Mouse (Mus musculus) hematopoietic stem cell, adult 5-6 weeks (primary cell): ENCODE results near the gene Ttc6. TPM values are rescaled to one million over a fixed set of nuclear protein-coding genes. Genes with fewer than 3 reads are reported as not detected.

Experiments used
- total RNA-seq: library from RNA; stranded (forward); fragments of 172-1452, 232-1000 nt; gene quantifications from 2 replicates; pipeline ENCODE4 v1.2.3, GENCODE M21; 2017

The Ttc6 gene
- total RNA-seq, 1 experiment from 2014 or later = not detected

Other genes starting within 250 kb of the Ttc6 start
- not detected in 2 replicates for gene Foxa1, start 17.2 kb upstream of the Ttc6 start, total RNA-seq